Mouse (Mus musculus) embryonic facial prominence, embryonic 15.5 days (tissue): ENCODE data around the gene Rnf166. TPM values are rescaled to one million over a fixed set of nuclear protein-coding genes. Genes with fewer than 3 reads are reported as not detected.

Experiments used
- ATAC-seq: fragments of 200-750 bp; cut with Nextera tagmentation; 2 replicates; pipeline ENCODE4 v1.8.0; 2017; ENCODE audit warnings: low read depth, moderate TSS enrichment; ENCODE audit not compliant: insufficient number of reproducible peaks, low FRiP score, low TSS enrichment
- H3K27ac ChIP-seq: fragments of 300-500 bp; sonication (generic); replicated peaks from 2 replicates; pipeline ENCODE4 v1.5.1; 2015; ENCODE audit warnings: mild to moderate bottlenecking, inconsistent platforms
- H3K27me3 ChIP-seq: fragments of 300-500 bp; sonication (generic); 2 replicates; pipeline ENCODE4 v1.6.1; 2015; ENCODE audit warnings: inconsistent platforms
- H3K36me3 ChIP-seq: fragments of 300-500 bp; sonication (generic); 2 replicates; pipeline ENCODE4 v1.6.1; 2015; ENCODE audit warnings: mild to moderate bottlenecking, inconsistent platforms
- H3K4me1 ChIP-seq: fragments of 300-500 bp; sonication (generic); 2 replicates; pipeline ENCODE4 v1.6.1; 2015; ENCODE audit warnings: inconsistent platforms
- H3K4me2 ChIP-seq: fragments of 300-500 bp; sonication (generic); replicated peaks from 2 replicates; pipeline ENCODE4 v1.6.1; 2015; ENCODE audit warnings: mild to moderate bottlenecking, inconsistent platforms
- H3K4me3 ChIP-seq: fragments of 300-500 bp; sonication (generic); replicated peaks from 2 replicates; pipeline ENCODE4 v1.5.1; 2015; ENCODE audit warnings: mild to moderate bottlenecking, inconsistent platforms
- H3K9ac ChIP-seq: fragments of 300-500 bp; sonication (generic); 2 replicates; pipeline ENCODE4 v1.6.1; 2015; ENCODE audit warnings: inconsistent platforms
- H3K9me3 ChIP-seq: fragments of 300-500 bp; sonication (generic); replicated peaks from 2 replicates; pipeline ENCODE4 v1.6.1; 2016; ENCODE audit warnings: inconsistent platforms
- WGBS: fragments of 180-500 bp; shearing (Covaris S2); methylation state at CpG from one replicate; pipeline ENCODE4 v1.1.7; 2015; 5-methylcytosine and 5-hydroxymethylcytosine counted together
- polyA plus RNA-seq: library from polyadenylated mRNA; unstranded; fragments of >200 nt; fragmentation: Nextera tagmentation; extraction: Ambion mirVana; gene quantifications from 2 replicates; pipeline ENCODE4 v1.2.1, GENCODE M21; 2015

Rnf166 gene
- polyA plus RNA-seq, 1 experiment from 2014 or later, result 53.2 TPM

DNA sequence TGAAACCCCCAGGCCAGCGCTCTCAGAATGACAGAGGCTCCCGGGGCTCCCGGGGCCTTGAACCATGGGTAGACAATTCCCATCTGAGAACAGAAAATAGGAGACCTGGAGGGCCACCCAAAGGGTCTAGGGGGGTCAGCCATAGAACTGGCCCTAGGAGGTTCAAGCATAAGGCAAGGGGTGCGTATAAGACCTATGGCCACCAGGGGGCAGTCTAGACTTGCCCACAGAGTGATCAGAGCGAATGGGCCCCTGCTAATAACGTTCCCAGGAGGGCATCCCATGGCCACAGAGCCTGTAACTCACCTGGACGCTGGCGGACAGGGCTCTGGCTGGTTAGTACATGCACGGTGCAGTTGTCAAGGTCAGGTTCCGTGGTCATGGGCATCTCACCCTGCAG is 25.0 kb upstream of the Rnf166 start:
- no peak overlapping the region for H3K4me3 ChIP-seq
- 32% methylated on average over 10 of the region's 10 CpGs for WGBS

DNA sequence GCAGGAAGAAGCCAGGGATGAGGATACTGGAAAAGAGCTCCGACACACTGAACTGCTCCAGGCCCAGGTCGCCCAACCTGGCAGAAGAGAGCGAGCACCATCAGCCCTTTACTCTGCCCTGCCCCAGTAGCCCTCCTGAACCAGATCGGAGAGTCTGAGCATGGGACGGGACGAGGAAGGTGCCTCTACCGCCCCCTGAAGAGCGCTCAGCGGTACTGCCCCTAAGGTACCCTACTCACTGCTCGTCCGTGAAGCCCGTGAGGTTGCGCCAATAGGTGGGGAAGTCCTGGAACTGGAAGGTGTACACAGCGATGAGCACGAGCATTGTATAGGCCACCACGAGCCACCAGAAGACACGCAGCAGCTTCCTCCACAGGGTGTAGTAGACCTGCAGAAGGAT is 22.0 kb upstream of the Rnf166 start:
- no peak overlapping the region for H3K4me3 ChIP-seq
- ATAC-seq, result no peak
- H3K9ac ChIP-seq, result no peak overlapping the region
- no peaks in the 10 kb centered on the region for H3K9me3 ChIP-seq
- peaks cover 80% of the 10 kb centered on the region for H3K36me3 ChIP-seq
- H3K4me2 ChIP-seq, result no peak overlapping the region
- no peaks in the 10 kb centered on the region for H3K27me3 ChIP-seq
- 72% methylated on average over 17 of the region's 17 CpGs for WGBS
- H3K27ac ChIP-seq, result no peak overlapping the region
- no peaks in the 10 kb centered on the region for H3K4me1 ChIP-seq

More for the DNA sequence above, 25.0 kb upstream of the Rnf166 start:
- Histone ChIP-seq H3K27ac (no peak overlapping the region), H3K4me2 (no peak overlapping the region), H3K9me3 (no peaks in the 10 kb centered on the region), H3K27me3 (no peaks in the 10 kb centered on the region), H3K9ac (no peak overlapping the region), H3K36me3 (peaks cover 56% of the 10 kb centered on the region), H3K4me1 (0 out of 2 replicates have a peak, but pooled peaks cover 6% of the 10 kb centered on the region)
- ATAC-seq, result no peak

DNA sequence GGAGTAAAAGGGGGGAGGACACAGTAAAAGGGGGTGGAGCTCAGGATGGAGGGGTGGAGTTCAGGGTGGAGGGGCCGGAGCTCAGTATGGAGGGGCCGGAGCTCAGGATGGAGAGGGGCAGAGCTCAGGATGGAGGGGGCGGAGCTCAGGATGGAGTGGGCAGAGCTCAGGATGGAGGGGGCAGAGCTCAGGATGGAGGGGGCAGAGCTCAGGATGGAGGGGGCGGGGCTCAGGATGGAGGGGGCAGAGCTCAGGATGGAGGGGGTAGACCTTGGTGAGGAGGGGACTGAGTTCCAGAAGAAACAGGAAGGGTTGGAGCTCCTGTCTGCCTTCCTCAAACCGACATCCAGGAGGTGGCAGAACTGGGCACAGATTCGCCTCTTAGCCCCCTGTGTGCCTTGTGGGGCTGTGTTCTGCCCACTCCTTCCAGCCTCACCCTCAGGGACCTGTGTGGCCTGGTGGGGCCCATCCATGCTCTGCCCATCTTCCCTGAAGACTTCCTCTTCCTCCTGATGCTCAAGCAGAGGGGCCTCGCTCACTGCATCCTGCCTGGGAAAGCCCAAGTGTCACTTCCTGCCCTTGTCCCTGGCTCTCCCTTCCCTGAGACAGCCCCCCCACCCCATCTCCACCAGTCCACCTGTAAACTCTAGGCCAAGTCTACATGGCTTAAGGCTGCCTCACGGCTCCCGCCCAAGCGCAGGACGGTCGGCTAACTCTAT is 21.3 kb upstream of the Rnf166 start:
- WGBS, result 82% methylated on average over 12 of the region's 12 CpGs

DNA sequence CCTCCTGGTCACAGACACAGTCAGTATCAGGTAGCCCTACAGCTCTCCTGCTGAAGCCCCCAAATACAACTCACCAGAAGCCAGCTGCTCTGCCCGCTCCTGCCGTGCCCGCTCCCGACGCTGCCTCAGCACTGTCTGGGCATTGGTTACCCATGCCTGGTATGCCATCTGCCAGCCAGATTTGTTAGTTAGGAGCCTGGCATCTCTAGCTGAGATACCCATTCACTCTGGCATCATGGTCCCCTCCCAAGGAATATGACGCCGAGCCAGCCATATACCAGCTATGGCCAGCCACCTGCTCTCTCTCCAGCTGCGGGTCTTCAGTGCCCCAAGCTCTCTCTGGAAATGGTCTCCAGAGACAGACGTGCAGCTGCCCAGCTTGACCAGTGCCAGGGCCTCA is 12.5 kb upstream of the Rnf166 start:
- 84% methylated on average over 9 of the region's 9 CpGs for WGBS

More for the DNA sequence above, 21.3 kb upstream of the Rnf166 start:
- no peak for ATAC-seq
- H3K9ac ChIP-seq, result no peak overlapping the region
- no peaks in the 10 kb centered on the region for H3K27me3 ChIP-seq
- no peak overlapping the region for H3K4me2 ChIP-seq
- H3K9me3 ChIP-seq, result no peaks in the 10 kb centered on the region
- H3K36me3 ChIP-seq, result peaks cover 84% of the 10 kb centered on the region
- H3K27ac ChIP-seq, result no peak overlapping the region
- no peak overlapping the region for H3K4me3 ChIP-seq
- H3K4me1 ChIP-seq, result no peaks in the 10 kb centered on the region

DNA sequence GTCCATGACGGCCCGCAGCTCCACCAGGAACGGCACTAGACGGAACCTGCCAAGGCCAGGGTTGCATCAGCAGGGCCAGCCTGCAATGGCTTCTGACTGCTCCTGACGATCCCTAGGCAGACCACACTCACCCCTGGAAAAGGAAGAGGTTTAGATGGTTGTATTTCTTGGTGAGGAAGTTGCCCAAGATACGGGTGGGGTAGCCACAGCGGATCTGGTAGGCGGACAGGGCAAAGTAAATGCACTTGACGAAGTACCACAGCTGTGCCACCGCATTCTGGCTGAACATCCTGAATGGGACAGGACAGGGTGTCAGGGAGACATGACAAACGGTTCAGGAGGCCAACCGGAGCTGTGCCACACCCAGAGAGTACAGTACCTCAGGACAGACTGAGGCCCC is 9.0 kb upstream of the Rnf166 start:
- peaks cover 98% of the 10 kb centered on the region for H3K36me3 ChIP-seq
- no peak for ATAC-seq
- H3K9ac ChIP-seq, result no peak overlapping the region
- H3K4me2 ChIP-seq, result no peak overlapping the region
- H3K27ac ChIP-seq, result no peak overlapping the region
- H3K9me3 ChIP-seq, result 0 out of 2 replicates have a peak, but pooled peaks cover 3% of the 10 kb centered on the region
- H3K4me1 ChIP-seq, result no peaks in the 10 kb centered on the region
- H3K4me3 ChIP-seq, result no peak overlapping the region
- no peaks in the 10 kb centered on the region for H3K27me3 ChIP-seq
- WGBS, result 83% methylated on average over 12 of the region's 12 CpGs

More for the DNA sequence above, 12.5 kb upstream of the Rnf166 start:
- peaks cover 96% of the 10 kb centered on the region for H3K36me3 ChIP-seq
- no peak overlapping the region for H3K9ac ChIP-seq
- 0 out of 2 replicates have a peak, but pooled peaks cover 3% of the 10 kb centered on the region for H3K9me3 ChIP-seq
- no peaks in the 10 kb centered on the region for H3K4me1 ChIP-seq
- H3K27me3 ChIP-seq, result no peaks in the 10 kb centered on the region
- no peak overlapping the region for H3K4me2 ChIP-seq
- no peak for ATAC-seq
- H3K27ac ChIP-seq, result no peak overlapping the region
- H3K4me3 ChIP-seq, result no peak overlapping the region

DNA sequence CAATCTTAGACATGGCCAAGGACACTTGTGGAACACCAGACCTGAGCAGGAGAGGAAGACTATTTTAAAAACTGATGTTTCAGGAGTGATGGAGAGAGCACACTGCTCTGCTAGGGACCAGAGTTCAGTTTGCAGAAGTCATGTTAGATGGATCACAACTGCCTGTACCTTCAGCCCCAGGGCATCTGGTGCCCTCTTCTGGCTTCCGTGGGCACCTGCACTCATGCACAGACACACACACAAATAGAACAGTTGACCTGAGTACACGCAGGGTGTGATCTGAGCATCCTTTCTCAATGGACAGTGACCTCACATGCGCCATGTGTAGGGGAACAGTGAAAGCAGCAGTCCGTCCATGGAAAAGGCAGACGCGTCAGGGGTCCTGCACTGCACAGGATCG is 8.0 kb upstream of the Rnf166 start:
- Histone ChIP-seq H3K27me3 (no peaks in the 10 kb centered on the region), H3K4me1 (no peaks in the 10 kb centered on the region), H3K36me3 (peaks cover 98% of the 10 kb centered on the region), H3K9me3 (0 out of 2 replicates have a peak, but pooled peaks cover 3% of the 10 kb centered on the region), H3K4me2 (no peak overlapping the region), H3K4me3 (no peak overlapping the region), H3K27ac (no peak overlapping the region), H3K9ac (no peak overlapping the region)
- 94% methylated on average over 7 of the region's 7 CpGs for WGBS
- no peak for ATAC-seq

DNA sequence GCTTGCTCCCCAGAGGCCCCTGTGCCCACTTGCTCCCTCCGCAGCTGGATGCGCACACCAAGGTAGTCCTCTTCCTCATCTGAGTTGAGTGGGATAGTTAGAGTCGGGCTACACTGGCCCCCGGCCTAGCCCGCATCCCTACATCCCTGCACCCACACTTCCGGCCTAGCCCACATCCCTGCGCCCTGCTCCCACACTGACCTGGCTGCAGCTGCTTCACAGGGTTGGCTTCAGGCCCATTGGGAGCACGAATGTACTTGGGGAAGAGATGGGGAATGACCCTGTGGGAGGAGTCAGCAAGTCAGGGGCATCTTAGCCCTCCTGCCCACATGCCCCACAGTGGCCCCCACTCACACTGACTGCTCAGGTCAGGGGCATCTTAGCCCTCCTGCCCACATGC is 6.6 kb upstream of the Rnf166 start:
- 92% methylated on average over 8 of the region's 8 CpGs for WGBS
- Histone ChIP-seq H3K36me3 (peaks cover 98% of the 10 kb centered on the region), H3K27me3 (no peaks in the 10 kb centered on the region), H3K9ac (no peak overlapping the region), H3K4me2 (no peak overlapping the region), H3K4me1 (peaks cover under 1% of the 10 kb centered on the region), H3K9me3 (0 out of 2 replicates have a peak, but pooled peaks cover 3% of the 10 kb centered on the region), H3K4me3 (no peak overlapping the region), H3K27ac (no peak overlapping the region)
- no peak for ATAC-seq

DNA sequence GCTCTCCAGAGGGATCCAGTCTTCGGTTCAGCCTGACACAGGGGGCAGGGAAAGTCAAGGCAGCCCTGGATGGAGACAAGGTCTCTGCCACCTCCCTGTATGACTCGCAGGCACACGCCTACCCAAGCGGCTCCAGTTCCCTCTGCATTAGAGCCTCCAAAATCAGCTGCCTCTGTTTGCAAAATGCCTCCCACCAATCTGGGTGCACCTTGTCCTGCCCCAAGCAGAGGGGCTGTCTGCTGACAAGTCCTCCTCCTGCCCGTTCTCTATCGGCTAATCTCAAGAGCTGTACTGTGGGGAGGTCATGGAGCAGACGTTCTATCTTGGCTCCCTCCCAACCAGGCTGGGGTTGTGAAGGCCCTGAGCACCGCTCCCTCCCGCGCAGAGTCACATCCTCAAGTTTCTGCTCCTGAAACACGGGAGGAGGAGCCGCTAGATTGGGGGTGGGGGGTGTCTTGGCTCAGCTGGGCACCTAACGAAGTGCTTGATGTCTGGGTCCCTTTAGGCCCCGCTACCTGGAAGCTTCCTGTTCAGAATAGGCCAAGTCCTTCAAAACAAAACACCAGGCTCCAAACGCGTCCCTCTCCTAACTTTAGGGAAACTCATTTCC is 808 bp downstream of the Rnf166 start:
- Histone ChIP-seq H3K9me3 (no peaks in the 10 kb centered on the region), H3K4me1 (peaks cover 31% of the 10 kb centered on the region), H3K27ac (peak overlapping the region; percentile 80; the same call in 1 of the 2 replicates), H3K36me3 (peaks cover 44% of the 10 kb centered on the region), H3K4me3 (peak overlapping the region; percentile 99), H3K27me3 (no peaks in the 10 kb centered on the region), H3K4me2 (peak overlapping the region; percentile 90), H3K9ac (peak overlapping the region; percentile 94)
- 6% methylated on average over 16 of the region's 16 CpGs for WGBS
- ATAC-seq, result peak; percentile 8; the same call in 1 of the 2 replicates

DNA sequence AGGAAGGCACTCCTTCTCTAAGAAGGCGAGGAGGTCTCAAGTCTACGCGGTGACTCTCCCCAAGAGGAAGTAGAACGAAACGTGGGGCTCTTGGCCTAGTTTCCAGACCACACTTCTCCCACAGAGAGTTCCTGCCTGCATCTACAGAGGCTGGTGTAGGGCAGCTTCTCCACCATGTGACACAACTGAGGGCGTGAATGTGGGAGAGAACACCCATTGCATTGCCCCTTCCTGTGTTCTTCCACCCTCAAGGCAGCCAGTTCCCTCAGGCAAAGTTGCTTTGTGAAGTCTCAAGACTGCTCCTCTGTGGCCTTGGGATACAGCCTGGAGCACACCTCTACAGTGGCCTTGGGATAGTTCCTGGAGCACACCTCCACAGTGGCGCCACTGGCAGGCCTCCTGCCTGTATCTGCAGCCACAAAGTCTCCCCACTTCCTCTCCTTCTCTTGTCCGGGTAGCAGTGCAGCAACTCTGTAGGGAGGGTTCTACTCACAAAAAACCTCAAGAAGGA is 1.9 kb downstream of the Rnf166 start:
- no peak for ATAC-seq
- Histone ChIP-seq H3K27ac (no peak overlapping the region), H3K4me3 (no peak overlapping the region), H3K27me3 (no peaks in the 10 kb centered on the region), H3K4me1 (peaks cover 31% of the 10 kb centered on the region), H3K9me3 (no peaks in the 10 kb centered on the region), H3K9ac (no peak overlapping the region), H3K36me3 (peaks cover 36% of the 10 kb centered on the region), H3K4me2 (no peak overlapping the region)
- 84% methylated on average over 8 of the region's 8 CpGs for WGBS

DNA sequence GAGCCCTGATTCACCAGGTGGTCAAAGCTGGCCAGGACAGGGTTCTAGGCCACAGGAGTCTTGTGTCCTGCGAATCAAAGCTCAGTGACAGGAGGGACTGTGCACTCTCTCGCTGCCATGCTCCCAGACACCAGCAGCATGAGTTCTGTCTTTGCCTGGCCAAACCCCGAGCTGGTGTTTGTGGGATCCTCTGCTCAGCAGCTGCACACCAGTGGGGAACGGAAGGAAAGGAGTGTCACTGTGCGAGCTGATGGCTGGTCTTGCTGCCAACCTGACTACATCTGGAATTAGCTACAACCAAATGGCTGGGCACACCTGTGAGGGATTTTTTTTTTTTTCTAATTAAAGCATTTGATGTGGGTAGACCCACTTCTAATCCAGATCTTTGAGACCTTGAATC is 5.2 kb downstream of the Rnf166 start:
- Histone ChIP-seq H3K27me3 (no peaks in the 10 kb centered on the region), H3K4me1 (peaks cover 19% of the 10 kb centered on the region), H3K27ac (no peak overlapping the region), H3K4me2 (no peak overlapping the region), H3K9me3 (no peaks in the 10 kb centered on the region), H3K9ac (no peak overlapping the region), H3K36me3 (peaks cover 44% of the 10 kb centered on the region), H3K4me3 (no peak overlapping the region)
- WGBS, result 76% methylated on average over 5 of the region's 5 CpGs
- ATAC-seq, result no peak

DNA sequence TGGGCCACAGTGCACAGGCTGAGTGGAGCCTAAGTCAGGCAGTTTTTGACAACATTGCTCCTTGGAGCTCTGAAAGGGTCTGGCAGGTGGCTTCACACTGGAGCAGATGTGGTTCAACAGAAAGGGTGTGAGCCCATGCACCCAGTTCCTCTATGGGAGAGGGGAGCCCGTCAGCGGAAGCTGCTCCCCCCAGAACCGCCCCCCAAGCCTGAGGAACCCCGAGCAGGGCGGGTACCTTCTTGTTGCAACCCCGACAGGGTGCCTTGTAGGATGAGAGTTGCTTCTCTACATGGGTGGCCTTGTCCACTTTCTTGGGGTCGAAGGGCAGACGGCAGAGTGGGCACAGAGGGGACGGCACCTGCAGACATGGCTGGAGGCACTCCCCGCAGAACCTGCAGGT is 5.9 kb downstream of the Rnf166 start:
- Histone ChIP-seq H3K27ac (no peak overlapping the region), H3K27me3 (no peaks in the 10 kb centered on the region), H3K36me3 (peaks cover 51% of the 10 kb centered on the region), H3K4me2 (no peak overlapping the region), H3K9me3 (no peaks in the 10 kb centered on the region), H3K4me3 (no peak overlapping the region), H3K4me1 (peaks cover 15% of the 10 kb centered on the region), H3K9ac (no peak overlapping the region)
- 87% methylated on average over 10 of the region's 10 CpGs for WGBS
- ATAC-seq, result 0 out of 2 replicates have a peak, but pooled peaks have one; percentile 22
